Mouse (Mus musculus) lung, postnatal 0 days (tissue): Measurements from ENCODE around the gene Rad51b. TPM values are rescaled to one million over a fixed set of nuclear protein-coding genes. Genes with fewer than 3 reads are reported as not detected.

Experiments
- ATAC-seq: fragments of 200-750 bp; cut with Nextera tagmentation; 2 replicates; pipeline ENCODE4 v1.8.0; 2017; ENCODE audit warnings: moderate library complexity
- DNase-seq: peaks from one replicate; pipeline ENCODE4 v3.0.0-alpha.2; 2016; ENCODE audit warnings: low spot score
- H3K27ac ChIP-seq: fragments of 300-500 bp; sonication (generic); 2 replicates; pipeline ENCODE4 v1.5.1; 2014; ENCODE audit warnings: antibody characterized with exemption, mild to moderate bottlenecking, low read length, mixed read lengths
- H3K27me3 ChIP-seq: fragments of 300-500 bp; sonication (generic); replicated peaks from 2 replicates; pipeline ENCODE4 v1.6.1; 2014; ENCODE audit warnings: low read length, mixed read lengths; ENCODE audit not compliant: insufficient read depth
- H3K36me3 ChIP-seq: fragments of 300-500 bp; sonication (generic); 2 replicates; pipeline ENCODE4 v1.6.1; 2014; ENCODE audit warnings: low read length, mixed read lengths; ENCODE audit not compliant: insufficient read depth
- H3K4me1 ChIP-seq: fragments of 300-500 bp; sonication (generic); 2 replicates; pipeline ENCODE4 v1.6.1; 2014; ENCODE audit warnings: antibody characterized with exemption, low read depth, low read length, mixed read lengths; ENCODE audit not compliant: insufficient read depth
- H3K4me2 ChIP-seq: fragments of 300-500 bp; sonication (generic); replicated peaks from 2 replicates; pipeline ENCODE4 v1.6.1; 2014; ENCODE audit warnings: low read depth, mild to moderate bottlenecking, low read length, moderate library complexity, mixed read lengths
- H3K4me3 ChIP-seq: fragments of 300-500 bp; sonication (generic); 2 replicates; pipeline ENCODE4 v1.5.1; 2014; ENCODE audit warnings: low read depth, low read length
- H3K9ac ChIP-seq: fragments of 300-500 bp; sonication (generic); replicated peaks from 2 replicates; pipeline ENCODE4 v1.6.1; 2014; ENCODE audit warnings: low read depth, mild to moderate bottlenecking
- H3K9me3 ChIP-seq: fragments of 300-500 bp; sonication (generic); 2 replicates; pipeline ENCODE4 v1.6.1; 2016; ENCODE audit warnings: low read length, mixed read lengths
- CTCF ChIP-seq: IDR thresholded peaks from 2 replicates; pipeline ENCODE4 v1.5.1; 2016; ENCODE audit warnings: antibody characterized with exemption, mild to moderate bottlenecking
- EP300 ChIP-seq: IDR thresholded peaks from 2 replicates; pipeline ENCODE4 v1.6.1; 2016; ENCODE audit warnings: antibody characterized with exemption, mild to moderate bottlenecking, control low read depth
- WGBS: fragments of 180-500 bp; shearing (Covaris S2); extraction: QIAGEN DNeasy Blood & Tissue Kit; methylation state at CpG from one replicate; pipeline ENCODE4 v1.1.7; 2014; 5-methylcytosine and 5-hydroxymethylcytosine counted together
- polyA plus RNA-seq: library from polyadenylated mRNA; unstranded; fragments of >200 nt; fragmentation: Nextera tagmentation; extraction: Ambion mirVana; gene quantifications from 2 replicates; pipeline ENCODE4 v1.2.1, GENCODE M21; 2015

The Rad51b gene
- polyA plus RNA-seq, 1 experiment from 2014 or later: 1.3 TPM

- Histone ChIP-seq H3K4me1 (peaks cover 29% of the 10 kb centered on the region; the same call in 1 of the 2 replicates), H3K27me3 (no peaks in the 10 kb centered on the region), H3K4me3 (no peak overlapping the region), H3K36me3 (no peaks in the 10 kb centered on the region), H3K9me3 (no peaks in the 10 kb centered on the region), H3K4me2 (no peak overlapping the region), H3K9ac (no peak overlapping the region), H3K27ac (no peak overlapping the region)
- ATAC-seq: no peak
- 50% methylated on average over 6 of the region's 6 CpGs for WGBS
- no peak for DNase-seq
- TF ChIP-seq CTCF (no peak), EP300 (no peak)
Observed at GRCm38 (mm10) chr12:79857704-79858103, 560.6 kb downstream of the Rad51b start.

GRCm38 (mm10) chr12:79858336-79858735, 561.3 kb downstream of the Rad51b start:
- DNase-seq (no peak), ATAC-seq (no peak)
- no peak overlapping the region for H3K4me3 ChIP-seq
- H3K27ac ChIP-seq: peak overlapping the region; percentile 87
- TF ChIP-seq EP300 (no peak), CTCF (no peak)
- no peak overlapping the region for H3K4me2 ChIP-seq
- no peaks in the 10 kb centered on the region for H3K9me3 ChIP-seq
- peaks cover 29% of the 10 kb centered on the region; the same call in 1 of the 2 replicates for H3K4me1 ChIP-seq
- no peak overlapping the region for H3K9ac ChIP-seq
- H3K27me3 ChIP-seq: no peaks in the 10 kb centered on the region
- no peaks in the 10 kb centered on the region for H3K36me3 ChIP-seq
- 62% methylated on average over 11 of the region's 11 CpGs for WGBS

- WGBS: 21% methylated on average over 14 of the region's 14 CpGs
- Histone ChIP-seq H3K9ac (no peak overlapping the region), H3K36me3 (no peaks in the 10 kb centered on the region), H3K4me2 (no peak overlapping the region), H3K4me3 (no peak overlapping the region), H3K4me1 (peaks cover 29% of the 10 kb centered on the region; the same call in 1 of the 2 replicates), H3K27ac (peak overlapping the region; percentile 87), H3K27me3 (no peaks in the 10 kb centered on the region), H3K9me3 (no peaks in the 10 kb centered on the region)
- ATAC-seq (peak; percentile 91), DNase-seq (peak; percentile 91)
- TF ChIP-seq EP300: peak; percentile 81
- TF ChIP-seq CTCF: 0 out of 2 replicates have a peak, but pooled peaks have one; percentile 1
Observed at GRCm38 (mm10) chr12:79859354-79860247, 562.5 kb downstream of the Rad51b start.

- no peak overlapping the region for H3K9ac ChIP-seq
- no peaks in the 10 kb centered on the region for H3K27me3 ChIP-seq
- ATAC-seq (no peak), DNase-seq (no peak)
- H3K9me3 ChIP-seq: no peaks in the 10 kb centered on the region
- peaks cover 29% of the 10 kb centered on the region; the same call in 1 of the 2 replicates for H3K4me1 ChIP-seq
- H3K36me3 ChIP-seq: no peaks in the 10 kb centered on the region
- H3K4me3 ChIP-seq: no peak overlapping the region
- TF ChIP-seq EP300 (no peak), CTCF (no peak)
- 39% methylated on average over 2 of the region's 2 CpGs for WGBS
- H3K27ac ChIP-seq: peak overlapping the region; percentile 87
- no peak overlapping the region for H3K4me2 ChIP-seq
Observed at GRCm38 (mm10) chr12:79860248-79860555, 563.1 kb downstream of the Rad51b start.

Other genes with a start within 250 kb of the Rad51b start
- gene Pigh, start 207.6 kb upstream of the Rad51b start, polyA plus RNA-seq: 14.8 and 15.7 TPM in 2 replicates
- gene Arg2, start 166.5 kb upstream of the Rad51b start, polyA plus RNA-seq: 19.1 and 24.8 TPM in 2 replicates
- gene Vti1b, start 124.6 kb upstream of the Rad51b start, polyA plus RNA-seq: 78.5 and 80.6 TPM in 2 replicates
- gene Rdh11, start 105.0 kb upstream of the Rad51b start, polyA plus RNA-seq: 15.5 and 16.7 TPM in 2 replicates
- gene Rdh12, start 88.4 kb upstream of the Rad51b start, polyA plus RNA-seq: 0.61 and 0.69 TPM in 2 replicates
- 7.0 and 8.0 TPM in 2 replicates for gene Zfyve26, start 978 bp upstream of the Rad51b start, polyA plus RNA-seq